Mouse (Mus musculus): ENCODE data around the gene Mmp8.

The Mmp8 gene

DNA sequence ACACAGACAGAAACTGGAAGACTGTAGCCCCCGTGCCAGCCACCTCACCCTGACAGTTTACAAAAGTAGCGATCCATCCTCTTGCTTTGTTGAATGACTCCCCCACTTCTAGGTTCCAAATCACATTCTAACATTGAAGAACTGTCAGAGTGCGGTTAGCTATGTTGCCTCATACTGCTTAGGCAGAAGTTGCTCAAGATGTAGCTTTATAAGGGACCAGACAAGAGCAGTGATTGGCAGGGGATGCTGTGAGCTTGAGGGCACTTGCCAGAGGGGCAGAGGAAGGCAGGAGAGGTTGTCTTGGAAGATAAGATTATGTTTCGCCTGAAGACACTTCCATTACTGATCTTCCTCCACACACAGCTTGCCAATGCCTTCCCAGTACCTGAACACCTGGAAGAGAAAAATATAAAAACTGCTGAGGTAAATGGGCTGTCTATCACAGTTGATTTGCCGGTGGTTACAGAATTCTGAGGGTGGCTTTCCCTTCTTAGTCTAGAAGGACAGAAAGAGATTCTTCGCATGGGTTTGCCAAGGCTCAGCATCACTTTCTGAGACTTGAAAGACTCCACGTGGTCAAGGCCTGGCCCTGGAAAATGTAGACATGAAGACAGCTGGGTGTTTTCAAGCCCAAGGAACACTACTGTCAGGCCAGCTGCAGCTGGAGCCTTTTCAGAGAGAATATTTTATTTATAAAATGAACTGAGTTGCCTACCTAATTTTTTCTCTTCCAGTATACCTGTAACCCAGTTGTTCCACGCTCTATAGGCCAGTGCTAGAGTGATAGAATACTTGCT, at the start of gene Mmp8:
TSS of gene Mmp8 (plus strand) at position 236 of the 797 bp plus-strand sequence.
- DNase-seq (ENCODE audit: low read depth) = no peak

DNA sequence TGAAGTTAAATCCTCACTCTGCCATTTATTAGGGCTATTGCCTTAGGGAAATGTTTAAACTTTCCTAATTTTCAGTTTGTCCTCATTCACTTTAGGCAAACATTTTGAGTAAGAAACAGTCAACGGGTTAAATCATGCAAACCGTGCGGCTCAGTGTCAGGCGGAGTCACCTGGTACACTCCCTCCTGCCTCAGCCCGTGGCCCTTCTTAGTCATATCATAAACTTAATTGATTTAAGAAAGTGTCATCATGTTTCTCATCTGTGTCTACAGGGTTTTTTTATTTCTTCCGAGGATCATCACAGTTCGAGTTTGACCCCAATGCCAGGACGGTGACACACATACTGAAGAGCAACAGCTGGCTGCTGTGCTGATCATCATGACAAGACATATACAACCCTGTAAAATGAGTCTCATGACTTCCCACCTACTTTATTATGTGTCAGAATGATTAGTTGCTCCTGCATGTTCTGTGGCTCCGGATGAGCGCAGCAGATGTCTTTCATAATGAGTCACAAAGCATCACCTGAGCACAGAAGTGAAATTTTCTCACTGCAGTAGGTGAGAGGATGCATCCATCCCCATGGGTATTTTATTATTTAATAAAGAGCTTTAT, 48.5 kb upstream of the Mmp8 start:
- DNase-seq (ENCODE audit: low read depth) = no peak

DNA sequence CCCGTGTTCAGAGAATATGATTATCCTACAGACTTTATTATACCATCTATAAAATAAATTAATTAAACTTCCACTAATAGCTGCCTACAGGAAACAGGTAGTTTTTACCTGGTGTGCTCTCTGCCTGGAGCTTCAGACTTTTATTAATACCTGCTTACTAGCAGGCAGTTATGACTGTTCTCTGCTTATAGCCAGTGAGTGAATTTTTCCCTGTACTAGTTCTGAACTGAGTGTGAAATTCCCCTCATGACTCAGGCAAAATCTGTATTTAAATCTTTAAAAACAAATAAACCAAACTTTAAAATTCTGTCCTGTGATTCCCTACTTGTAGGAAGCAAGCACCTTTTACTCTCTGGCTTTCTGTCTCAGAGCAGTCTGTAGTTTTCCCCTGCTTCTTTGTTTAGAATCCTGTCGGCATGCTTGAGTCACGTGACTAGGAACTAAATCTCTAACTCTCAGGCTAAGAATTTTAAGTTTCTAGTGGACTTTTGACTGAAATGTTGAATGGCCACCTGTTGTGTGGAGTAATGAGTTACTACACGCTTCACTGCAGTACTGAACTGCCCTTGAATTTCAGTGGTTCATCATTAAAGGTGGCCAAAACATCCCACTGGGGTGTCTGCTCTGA, 40.2 kb upstream of the Mmp8 start:
- DNase-seq (ENCODE audit: low read depth) = no peak

DNA sequence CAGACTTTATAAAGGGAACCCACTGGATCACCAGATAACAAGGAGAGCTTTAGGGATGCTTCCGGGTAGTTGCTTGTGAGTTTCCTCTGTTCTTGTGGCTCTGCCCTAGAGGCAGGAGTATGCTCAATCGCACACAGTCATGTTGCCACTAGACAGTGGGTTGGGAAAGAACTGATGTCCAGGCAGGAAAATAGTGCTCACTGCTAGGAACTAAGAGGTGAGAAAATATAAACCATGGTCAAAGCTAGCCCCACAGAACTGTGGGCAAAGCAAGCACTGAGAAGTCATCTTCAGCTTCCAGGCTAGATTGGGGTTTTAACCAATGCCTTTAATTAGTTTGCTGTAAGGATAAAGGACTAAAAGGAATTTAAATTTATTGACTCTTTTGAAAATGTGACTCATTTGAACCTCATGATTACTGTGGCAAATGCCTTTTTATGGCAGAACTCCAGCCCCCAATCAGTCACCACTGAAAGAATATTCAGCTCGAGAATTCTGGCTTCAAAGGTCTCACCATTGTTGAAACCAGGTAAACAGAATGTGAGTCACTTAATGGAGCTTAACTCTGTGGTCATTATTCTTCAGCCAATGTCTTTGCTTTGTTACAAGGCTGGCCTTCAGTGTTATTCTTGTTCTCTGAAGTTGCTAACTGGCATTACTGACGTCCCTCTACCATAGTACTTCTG, 31.9 kb upstream of the Mmp8 start:
- DNase-seq (ENCODE audit: low read depth) = peak; percentile 24

DNA sequence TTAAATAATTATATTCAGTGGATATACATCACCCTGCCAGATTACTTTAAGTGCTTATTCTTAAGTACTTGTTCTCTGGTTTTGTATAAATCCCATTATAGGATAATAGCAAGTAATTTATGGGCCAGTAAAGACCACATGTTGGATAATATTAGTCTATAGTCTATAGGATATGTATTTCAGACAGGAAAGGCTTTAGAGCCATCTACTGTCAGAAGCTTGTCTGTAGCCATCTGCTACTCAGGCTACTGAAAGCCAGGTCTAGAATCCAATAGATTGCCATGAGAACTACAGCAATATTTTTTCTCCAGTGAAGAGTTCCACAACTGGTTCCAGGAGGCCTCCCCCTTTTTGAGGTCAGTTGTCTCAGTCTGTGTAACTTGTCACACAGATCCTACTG, 15.5 kb upstream of the Mmp8 start:
- DNase-seq (ENCODE audit: low read depth) = no peak

DNA sequence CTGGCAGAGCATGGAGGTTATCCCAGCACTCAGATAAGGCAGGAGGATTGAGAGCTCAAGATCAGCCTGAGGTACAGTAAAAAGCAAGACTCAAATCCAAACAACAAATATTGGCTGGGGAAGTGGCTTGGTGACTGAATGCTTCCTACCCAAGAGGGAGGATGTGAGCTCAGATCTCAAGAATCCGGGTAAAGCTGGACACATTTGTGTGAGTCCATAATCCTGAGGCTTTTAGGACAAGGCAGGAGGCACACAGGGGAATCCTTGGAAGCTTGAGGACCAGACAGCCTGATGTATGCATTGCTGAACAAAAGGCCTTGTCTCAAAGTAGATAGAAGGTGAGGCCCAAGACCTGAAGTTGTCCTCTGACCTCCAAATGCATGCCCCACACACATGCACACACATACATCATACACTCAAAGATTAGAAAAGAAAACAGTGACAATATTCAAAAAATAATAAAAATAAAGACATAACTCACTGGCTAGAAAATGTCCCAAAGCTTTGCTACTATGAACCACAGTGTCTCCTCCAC, 13.3 kb upstream of the Mmp8 start:
- no peak for DNase-seq (ENCODE audit: low read depth)

DNA sequence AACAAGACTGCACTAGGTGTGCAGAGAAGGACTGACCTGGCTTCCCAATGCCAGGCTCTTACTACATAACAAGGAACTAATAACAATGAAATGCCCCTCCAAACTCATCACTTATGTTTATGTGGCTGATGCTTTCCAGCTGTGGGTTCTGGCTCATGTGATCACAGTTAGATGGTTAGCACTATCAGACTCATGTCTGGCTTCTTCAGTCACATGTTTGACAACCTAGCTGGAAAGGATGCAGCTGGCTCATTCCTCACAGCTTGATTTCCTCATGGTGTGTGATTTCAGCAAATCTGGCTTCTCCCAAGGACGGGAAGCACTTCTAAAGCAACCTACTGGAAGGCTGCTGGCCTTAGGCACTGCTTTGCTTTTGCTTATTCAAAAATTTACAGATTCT, 12.8 kb upstream of the Mmp8 start:
- DNase-seq (ENCODE audit: low read depth) = peak; percentile 44

DNA sequence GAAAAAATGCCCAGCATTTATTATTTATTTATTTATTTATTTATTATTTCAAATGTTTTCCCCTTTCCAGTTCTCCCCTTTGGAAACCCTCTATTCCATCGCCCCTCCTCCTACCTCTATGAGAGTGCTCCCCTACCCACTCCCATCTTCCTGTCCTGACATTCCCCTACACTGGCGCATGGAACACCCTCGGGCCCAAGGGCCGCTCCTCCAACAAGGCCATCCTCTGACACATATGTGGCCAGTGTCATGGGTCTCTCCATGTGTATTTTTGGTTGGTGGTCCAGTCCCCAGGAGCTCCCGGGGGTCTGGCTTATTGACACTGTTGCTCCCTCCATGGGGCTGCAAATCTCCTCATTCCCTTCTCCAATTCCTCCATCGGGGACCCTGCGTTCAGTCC, 12.3 kb upstream of the Mmp8 start:
- DNase-seq (ENCODE audit: low read depth) = no peak

DNA sequence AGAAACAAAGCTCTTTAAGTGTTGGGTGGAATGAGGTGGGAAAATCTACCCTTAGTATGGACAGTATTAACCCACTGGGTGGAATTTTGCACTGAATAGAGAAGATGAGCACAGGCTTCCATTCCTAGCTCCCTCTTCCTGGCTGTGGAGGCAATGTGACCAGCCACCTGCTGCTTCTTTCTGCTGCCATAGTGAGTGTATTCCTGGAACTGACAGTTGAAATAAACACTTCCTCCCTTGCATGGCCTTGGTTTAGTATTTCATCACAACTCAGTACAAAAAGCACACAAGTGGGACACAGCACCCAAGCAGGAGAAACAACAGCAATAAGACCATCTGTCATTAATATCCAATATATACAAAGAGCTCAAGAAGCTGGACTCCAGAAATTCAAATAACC, 6.3 kb upstream of the Mmp8 start:
- DNase-seq (ENCODE audit: low read depth) = no peak

DNA sequence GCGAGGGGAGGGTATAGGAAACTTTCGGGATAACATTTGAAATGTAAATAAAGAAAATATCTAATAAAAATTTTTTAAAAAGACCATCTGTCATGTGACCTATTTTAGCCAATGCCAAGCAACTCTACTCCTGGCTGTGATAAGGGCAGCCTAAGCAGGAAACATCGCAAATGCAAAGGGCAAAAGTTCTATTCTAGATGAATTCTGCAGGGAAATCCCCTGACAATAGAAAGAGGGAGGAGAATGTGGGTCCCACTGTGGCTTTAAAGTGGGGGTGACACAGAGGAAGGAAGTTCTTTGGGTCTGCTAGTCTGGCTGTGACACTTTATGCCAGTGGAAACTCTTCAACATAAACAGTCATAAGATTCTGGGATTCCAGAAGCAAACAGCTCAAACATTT, 4.7 kb upstream of the Mmp8 start:
- no peak for DNase-seq (ENCODE audit: low read depth)

DNA sequence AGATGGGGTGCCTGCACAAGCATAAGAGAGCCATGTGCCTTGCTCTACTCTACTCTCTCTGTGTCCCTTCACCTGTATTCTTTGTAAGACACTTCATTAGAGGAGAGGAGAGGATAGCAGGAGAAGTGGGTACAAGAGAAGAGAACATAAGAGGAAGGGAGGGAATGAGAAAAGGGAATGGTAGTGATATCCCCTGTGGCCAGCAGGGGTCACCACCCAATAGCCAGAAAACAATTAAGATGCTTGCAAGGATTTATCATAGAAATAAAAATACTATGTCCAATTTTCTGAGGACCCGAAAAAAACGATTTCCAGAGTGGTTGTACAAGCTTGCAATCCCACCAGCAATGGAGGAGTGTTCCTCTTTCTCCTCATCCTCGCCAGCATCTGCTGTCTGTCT, 3.9 kb upstream of the Mmp8 start:
- no peak for DNase-seq (ENCODE audit: low read depth)

DNA sequence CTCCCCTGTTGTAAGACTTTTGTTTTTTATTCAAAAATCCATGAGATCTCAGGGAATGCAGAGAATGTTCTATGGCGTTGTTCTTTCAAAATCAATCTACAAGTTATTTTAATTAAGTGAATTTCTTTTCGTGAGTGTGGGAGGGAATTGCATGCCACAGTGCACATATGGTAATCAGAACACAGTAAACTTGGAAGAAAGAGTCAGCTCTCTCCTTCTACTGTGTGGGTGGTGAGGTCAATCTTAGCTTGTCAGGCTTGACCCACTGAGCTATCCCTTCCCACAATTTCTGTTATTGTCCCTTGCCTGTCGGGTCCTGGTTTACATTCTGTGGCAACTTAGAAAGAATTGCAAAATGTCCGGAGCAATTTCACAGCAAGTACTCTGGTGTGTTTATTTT, 1.8 kb downstream of the Mmp8 start:
- no peak for DNase-seq (ENCODE audit: low read depth)

DNA sequence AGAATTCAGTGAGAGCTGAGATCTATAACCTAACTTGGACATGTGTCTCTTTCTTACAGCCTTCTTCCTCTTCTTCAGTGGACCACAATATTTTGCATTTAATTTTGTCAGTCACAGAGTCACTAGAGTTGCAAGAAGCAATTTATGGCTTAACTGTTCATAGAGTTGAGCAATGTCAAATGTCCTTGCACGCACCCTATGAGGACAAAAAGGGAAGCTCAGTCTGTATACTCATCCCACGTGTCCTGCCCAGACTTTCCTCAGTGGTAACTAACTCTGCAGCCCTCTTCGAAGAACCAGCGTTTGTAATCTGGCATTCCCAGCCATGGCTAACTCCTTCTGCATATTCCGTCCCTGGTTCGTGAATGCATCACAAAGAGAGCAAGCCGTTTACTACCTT, 9.1 kb downstream of the Mmp8 start:
- no peak for DNase-seq (ENCODE audit: low read depth)

DNA sequence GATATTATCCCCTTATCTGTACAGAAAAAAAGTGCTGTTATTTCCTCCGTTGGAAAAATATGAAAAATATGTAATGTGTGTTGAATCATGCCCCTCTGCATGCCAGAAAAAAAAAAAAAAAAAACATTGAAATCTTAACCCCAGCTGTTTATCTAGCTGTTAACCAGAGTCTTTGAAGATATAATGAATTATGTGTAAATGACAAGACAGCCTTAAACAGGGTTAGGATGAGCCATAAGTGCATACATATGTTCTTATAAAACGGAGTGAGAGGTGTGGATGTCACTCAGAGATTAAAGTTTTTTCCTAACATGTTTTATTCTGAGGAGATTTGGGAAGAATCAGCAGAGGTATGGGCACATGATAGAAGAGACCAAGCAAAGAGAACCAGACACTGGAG, 9.7 kb downstream of the Mmp8 start:
- DNase-seq (ENCODE audit: low read depth) = no peak

DNA sequence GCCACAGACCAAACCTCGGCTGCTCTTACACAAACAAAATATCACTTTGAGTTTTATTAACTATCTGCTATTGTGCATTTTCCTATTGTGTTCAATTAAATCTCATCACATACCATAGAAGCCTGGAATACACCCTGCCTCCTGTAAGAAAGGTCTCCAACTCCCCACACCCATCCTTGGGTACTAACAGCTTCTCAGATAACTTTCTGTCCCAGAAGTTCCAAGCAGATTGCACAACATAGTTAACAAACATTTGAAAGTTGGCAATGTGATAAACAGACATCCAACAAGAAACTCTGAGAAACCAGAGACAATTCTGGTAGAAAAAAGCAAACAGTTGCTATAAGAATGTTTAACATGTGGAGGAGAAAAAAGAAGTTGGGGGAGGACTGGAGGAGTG, 12.2 kb downstream of the Mmp8 start:
- DNase-seq (ENCODE audit: low read depth) = no peak

DNA sequence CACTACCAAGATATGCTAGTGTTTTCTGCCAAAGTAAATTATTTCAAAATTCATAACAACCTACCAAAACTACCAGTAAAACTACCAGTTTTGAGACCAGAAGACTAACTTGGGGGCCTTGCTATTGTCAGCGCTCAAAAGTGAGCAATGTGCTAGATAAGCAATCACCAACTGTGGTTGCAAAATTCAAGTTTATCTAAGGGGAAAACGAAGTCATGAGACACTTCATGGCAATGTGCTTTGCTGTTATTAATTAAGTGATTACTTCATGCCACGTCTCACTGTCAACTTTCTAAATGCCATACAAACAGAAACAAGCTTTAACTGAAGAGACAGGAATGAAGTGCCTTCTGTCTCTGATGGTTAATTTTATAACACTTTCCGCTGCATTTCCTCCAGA, 12.9 kb downstream of the Mmp8 start, which contains the start of gene Mmp27:
TSS of gene Mmp27 (plus strand) at position 235 of the 400 bp plus-strand sequence.
- no peak for DNase-seq (ENCODE audit: low read depth)

DNA sequence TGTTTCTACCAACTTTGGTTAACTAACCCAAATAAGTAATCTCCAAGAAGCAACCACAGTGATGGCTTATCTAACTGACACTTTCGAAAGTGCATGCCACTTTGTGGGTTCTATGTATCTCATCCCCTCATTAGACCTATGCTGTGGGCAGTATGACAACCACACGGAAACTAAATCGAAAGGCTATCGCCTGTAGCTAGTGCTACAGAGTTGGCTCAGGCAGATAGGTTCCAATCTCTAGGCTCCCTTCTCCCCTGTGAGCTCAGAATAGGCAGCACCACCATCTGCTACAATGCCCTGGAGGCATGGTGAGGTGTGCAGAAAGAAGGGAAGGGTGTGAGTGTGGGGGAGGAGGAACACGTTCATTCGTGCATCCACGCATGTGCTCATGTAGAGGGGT, 13.9 kb downstream of the Mmp8 start:
- no peak for DNase-seq (ENCODE audit: low read depth)

DNA sequence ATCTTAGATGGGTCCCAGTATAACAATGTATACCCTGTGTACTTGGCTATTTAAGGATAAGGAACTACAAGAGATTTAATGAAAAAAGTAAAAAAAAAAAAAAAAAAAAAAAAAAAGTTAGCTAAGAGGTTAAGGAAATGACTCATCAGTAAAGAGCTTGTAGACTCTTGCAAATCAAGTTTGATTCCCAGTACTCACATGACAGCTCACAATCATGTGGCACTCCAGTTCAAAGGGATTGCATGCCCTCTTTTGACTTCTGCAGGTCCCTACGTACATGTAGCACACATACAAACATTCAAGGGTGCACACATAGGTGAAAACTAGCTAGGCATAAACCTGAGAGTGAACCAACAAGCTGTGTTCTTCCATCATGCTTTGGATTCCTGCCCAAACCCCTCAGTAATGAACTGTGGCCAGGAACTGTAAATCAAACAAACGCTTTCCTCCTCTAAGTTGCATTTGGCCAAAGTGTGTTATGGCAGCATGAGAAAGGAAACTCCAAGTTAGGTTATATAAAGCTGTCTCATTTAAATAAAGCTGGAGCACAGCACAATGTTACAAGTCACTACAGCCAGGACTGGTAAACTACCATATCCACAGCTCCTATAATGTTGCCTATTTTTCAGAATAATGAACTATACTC, 14.5 kb downstream of the Mmp8 start:
- peak; percentile 67 for DNase-seq (ENCODE audit: low read depth)

DNA sequence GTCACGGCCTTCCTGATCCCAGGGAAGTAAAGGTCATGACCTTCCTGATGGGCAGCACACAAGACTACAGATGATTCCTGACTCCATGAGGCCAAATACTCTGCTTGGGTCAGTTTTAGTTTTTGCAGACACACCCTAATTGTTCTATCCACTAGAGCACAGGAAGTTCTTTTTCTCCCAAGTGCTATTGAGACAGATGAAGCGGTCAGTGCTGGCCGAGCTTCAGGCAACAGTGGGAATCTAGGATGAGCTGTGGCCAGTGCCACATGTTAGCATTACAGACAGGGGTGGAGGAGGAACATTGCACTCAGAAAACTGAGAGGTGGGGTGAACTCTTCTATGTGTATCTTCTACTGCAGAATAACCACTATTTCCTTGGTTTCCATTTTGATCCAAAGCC, 17.3 kb downstream of the Mmp8 start:
- no peak for DNase-seq (ENCODE audit: low read depth)

DNA sequence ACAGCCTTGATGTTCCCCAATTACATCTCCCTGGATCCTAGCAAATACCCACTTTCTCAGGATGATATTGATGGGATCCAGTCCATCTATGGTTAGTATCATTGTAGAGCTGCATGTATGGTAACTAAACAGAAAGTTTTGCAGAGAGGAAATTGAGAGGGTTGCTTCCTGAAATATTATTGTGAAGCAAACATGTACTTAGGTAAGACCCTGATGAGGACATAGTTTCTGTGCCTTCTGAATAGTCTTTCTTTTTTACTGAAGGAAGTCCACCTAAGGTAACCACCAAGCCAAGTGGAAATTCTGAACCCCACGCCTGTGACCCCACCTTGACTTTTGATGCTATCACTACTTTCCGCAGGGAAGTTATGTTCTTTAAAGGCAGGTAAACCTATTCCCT, 19.1 kb downstream of the Mmp8 start:
- no peak for DNase-seq (ENCODE audit: low read depth)

DNA sequence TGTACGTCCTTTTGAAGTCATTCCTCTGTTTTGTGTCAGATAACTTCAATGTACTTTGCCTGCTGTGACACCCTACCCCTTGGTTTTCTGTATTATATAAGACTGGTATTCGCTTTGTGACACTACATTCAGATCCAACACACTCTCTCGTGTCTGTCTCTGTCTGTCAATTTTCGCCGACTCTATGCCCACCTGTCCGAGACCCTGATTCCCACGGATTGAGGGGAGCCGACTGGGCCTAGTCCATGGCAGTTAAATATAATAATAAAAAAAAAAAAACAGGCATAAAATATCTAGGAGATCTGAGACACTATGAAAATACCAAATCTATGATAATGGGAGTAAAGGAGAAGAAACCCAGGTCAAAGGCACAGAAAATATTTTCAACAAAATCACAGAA, 31.8 kb downstream of the Mmp8 start:
- DNase-seq (ENCODE audit: low read depth) = no peak

DNA sequence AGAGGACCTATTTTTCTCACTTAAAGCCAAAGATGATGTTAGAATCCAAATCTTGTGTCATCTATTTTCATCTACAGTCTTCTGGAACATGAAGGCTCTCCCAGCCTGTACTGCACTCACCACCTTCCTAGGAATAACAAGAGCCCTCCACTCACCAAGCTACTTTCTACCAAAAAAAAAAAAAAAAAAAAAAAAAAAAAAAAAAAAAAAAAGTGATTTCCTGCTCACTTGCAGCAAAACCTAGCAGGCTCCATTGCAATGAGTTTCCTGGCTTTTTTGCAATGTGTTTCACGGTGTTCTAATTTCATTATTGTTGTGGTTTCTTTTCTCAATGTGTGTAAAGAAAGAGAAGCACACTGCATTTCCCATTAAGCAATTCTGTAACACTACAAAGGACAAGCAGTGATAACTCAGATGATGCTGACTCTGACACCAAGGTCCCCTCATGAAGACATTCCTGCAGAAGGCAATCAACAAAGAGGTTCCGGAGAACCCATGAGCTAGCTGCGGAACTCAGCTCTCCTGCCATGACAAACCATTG, 35.1 kb downstream of the Mmp8 start:
- no peak for DNase-seq (ENCODE audit: low read depth)

All from fibroblast of lung, adult 2 months (primary cell).